Mouse (Mus musculus): ENCODE results near the gene Chil4. TPM values are rescaled to one million over a fixed set of nuclear protein-coding genes. Genes with fewer than 3 reads are reported as not detected.

Gene Chil4
- polyA plus RNA-seq, 1 experiment from 2014 or later, result not detected

DNA sequence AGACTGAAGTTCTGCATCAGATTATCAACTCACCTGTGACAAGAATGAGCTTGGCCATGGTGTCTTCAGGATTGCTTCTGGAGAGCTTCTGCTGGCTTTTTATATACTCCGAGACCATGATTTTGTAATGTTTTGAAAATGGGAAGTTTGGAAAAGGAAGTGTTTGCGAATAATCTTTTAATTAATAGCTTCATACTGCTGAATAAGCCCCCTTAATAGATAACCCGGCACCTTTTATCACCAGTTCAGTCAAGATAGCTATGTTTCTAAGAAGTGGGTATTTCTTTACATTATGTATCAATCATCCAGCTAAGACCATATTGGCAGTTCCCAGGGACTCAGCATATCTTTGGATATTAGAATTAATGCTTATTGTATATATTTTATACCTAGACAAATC, 51.8 kb downstream of the Chil4 start, which contains the start of gene Chil3:
Chil3 (minus strand) TSS at position 101 of the 400 bp plus-strand sequence.
- Histone ChIP-seq H3K9ac (no peak within 1 kb of the TSS), H3K27ac (ENCODE audit: poor library complexity, severe bottlenecking) (no peak within 1 kb of the TSS), H3K4me3 (no peak within 1 kb of the TSS), H3K9me3 (replicated peaks) (peaks cover 11% of the 10 kb centered on the region), H3K27me3 (replicated peaks) (no peaks in the 10 kb centered on the region), H3K4me2 (no peak within 1 kb of the TSS), H3K4me1 (replicated peaks) (no peaks in the 10 kb centered on the region), H3K36me3 (no peaks in the 10 kb centered on the region)
- ATAC-seq (ENCODE audit: insufficient number of reproducible peaks, low FRiP score), result no peak
- WGBS, result 73% methylated on average over 3 of the region's 3 CpGs

GRCm38 (mm10) chr3:106154413-106154812, 64.9 kb downstream of the Chil4 start:
- 73% methylated on average over 2 of the region's 2 CpGs for WGBS
- Histone ChIP-seq H3K4me1 (replicated peaks) (no peaks in the 10 kb centered on the region), H3K4me3 (no peak overlapping the region), H3K4me2 (no peak overlapping the region), H3K27me3 (replicated peaks) (no peaks in the 10 kb centered on the region), H3K9ac (no peak overlapping the region), H3K36me3 (no peaks in the 10 kb centered on the region), H3K9me3 (replicated peaks) (peaks cover 8% of the 10 kb centered on the region), H3K27ac (ENCODE audit: poor library complexity, severe bottlenecking) (no peak overlapping the region)
- ATAC-seq (ENCODE audit: insufficient number of reproducible peaks, low FRiP score), result no peak

Other genes with a start within 250 kb of the Chil4 start
- gene Ovgp1, start 245.8 kb downstream of the Chil4 start, polyA plus RNA-seq (2016; fragmentation: Nextera tagmentation; extraction: Ambion mirVana), result 1.9 TPM in 2 replicates
- gene Pifo, start 204.9 kb downstream of the Chil4 start, polyA plus RNA-seq (2016; fragmentation: Nextera tagmentation; extraction: Ambion mirVana), result not detected in 2 replicates
- 0.24 and 0.39 TPM in 2 replicates for gene Chil5, start 186.7 kb downstream of the Chil4 start, polyA plus RNA-seq (2016; fragmentation: Nextera tagmentation; extraction: Ambion mirVana)
- gene Chia1, start 106.3 kb downstream of the Chil4 start, polyA plus RNA-seq (2016; fragmentation: Nextera tagmentation; extraction: Ambion mirVana), result 0.13 and 0.18 TPM in 2 replicates
- not detected in 2 replicates for gene Chil3, start 51.9 kb downstream of the Chil4 start, polyA plus RNA-seq (2016; fragmentation: Nextera tagmentation; extraction: Ambion mirVana)
- gene Chil6, start 186.7 kb upstream of the Chil4 start, polyA plus RNA-seq (2016; fragmentation: Nextera tagmentation; extraction: Ambion mirVana), result not detected in 2 replicates

Measured in heart, embryonic 12.5 days (tissue).